Mouse (Mus musculus): ENCODE data around the gene Ang2. TPM values are rescaled to one million over a fixed set of nuclear protein-coding genes. Genes with fewer than 3 reads are reported as not detected.

The Ang2 gene
- polyA plus RNA-seq, 1 experiment from 2014 or later = not detected

GRCm38 (mm10) chr14:51146685-51147084 is 52.3 kb downstream of the Ang2 start, which contains the start of gene Rnase1:
Gene Rnase1 (minus strand): TSS chr14:51146785.
- Histone ChIP-seq H3K4me2 (no peak within 1 kb of the TSS), H3K9ac (no peak within 1 kb of the TSS), H3K9me3 (replicated peaks) (no peaks in the 10 kb centered on the region), H3K36me3 (ENCODE audit: poor library complexity, severe bottlenecking) (no peaks in the 10 kb centered on the region), H3K27ac (0 out of 2 replicates have a peak within 1 kb of the TSS, but pooled peaks have one; percentile 21), H3K27me3 (no peaks in the 10 kb centered on the region), H3K4me1 (no peaks in the 10 kb centered on the region; the same call in 1 of the 2 replicates), H3K4me3 (no peak within 1 kb of the TSS)
- no peak for ATAC-seq
- 36% methylated on average over 2 of the region's 2 CpGs for WGBS

- H3K4me3 ChIP-seq = no peak overlapping the region
- no peak for ATAC-seq
- no peak overlapping the region for H3K9ac ChIP-seq
- no peak overlapping the region for H3K4me2 ChIP-seq
- no peaks in the 10 kb centered on the region for H3K27me3 ChIP-seq
- 91% methylated on average over 6 of the region's 6 CpGs for WGBS
- H3K36me3 ChIP-seq (ENCODE audit: poor library complexity, severe bottlenecking) = no peaks in the 10 kb centered on the region
- H3K4me1 ChIP-seq = no peaks in the 10 kb centered on the region; the same call in 1 of the 2 replicates
- no peaks in the 10 kb centered on the region for H3K9me3 ChIP-seq (replicated peaks)
- no peak overlapping the region for H3K27ac ChIP-seq
Measured at GRCm38 (mm10) chr14:51145521-51145920, 53.4 kb downstream of the Ang2 start.

Other genes starting within 250 kb of the Ang2 start
- gene Pnp2, start 243.2 kb downstream of the Ang2 start, polyA plus RNA-seq (2015; fragmentation: Nextera tagmentation; extraction: Ambion mirVana) = 0.52 TPM in 1 of 2 replicates, not detected in the other
- not detected in 2 replicates for gene Rnase10, start 191.4 kb downstream of the Ang2 start, polyA plus RNA-seq (2015; fragmentation: Nextera tagmentation; extraction: Ambion mirVana)
- not detected in 2 replicates for gene Rnase9, start 157.3 kb downstream of the Ang2 start, polyA plus RNA-seq (2015; fragmentation: Nextera tagmentation; extraction: Ambion mirVana)
- gene Rnase11, start 149.0 kb downstream of the Ang2 start, polyA plus RNA-seq (2015; fragmentation: Nextera tagmentation; extraction: Ambion mirVana) = not detected in 2 replicates
- not detected in 2 replicates for gene Rnase12, start 141.5 kb downstream of the Ang2 start, polyA plus RNA-seq (2015; fragmentation: Nextera tagmentation; extraction: Ambion mirVana)
- gene Olfr750, start 124.7 kb downstream of the Ang2 start, polyA plus RNA-seq (2015; fragmentation: Nextera tagmentation; extraction: Ambion mirVana) = 0.03 TPM in 1 of 2 replicates, not detected in the other
- gene Rnase4, start 108.1 kb downstream of the Ang2 start, polyA plus RNA-seq (2015; fragmentation: Nextera tagmentation; extraction: Ambion mirVana) = 6.7 and 7.0 TPM in 2 replicates
- 0.93 and 1.8 TPM in 2 replicates for gene Ang, start 108.0 kb downstream of the Ang2 start, polyA plus RNA-seq (2015; fragmentation: Nextera tagmentation; extraction: Ambion mirVana)
- gene Eddm3b, start 84.7 kb downstream of the Ang2 start, polyA plus RNA-seq (2015; fragmentation: Nextera tagmentation; extraction: Ambion mirVana) = not detected in 2 replicates
- 0.38 TPM in 1 of 2 replicates, not detected in the other for gene Rnase6, start 75.2 kb downstream of the Ang2 start, polyA plus RNA-seq (2015; fragmentation: Nextera tagmentation; extraction: Ambion mirVana)
- gene Rnase1, start 52.4 kb downstream of the Ang2 start, polyA plus RNA-seq (2015; fragmentation: Nextera tagmentation; extraction: Ambion mirVana) = 0.24 TPM in 1 of 2 replicates, not detected in the other
- gene Rnase2b, start 36.9 kb downstream of the Ang2 start, polyA plus RNA-seq (2015; fragmentation: Nextera tagmentation; extraction: Ambion mirVana) = not detected in 2 replicates
- gene Ear14, start 4.2 kb upstream of the Ang2 start, polyA plus RNA-seq (2015; fragmentation: Nextera tagmentation; extraction: Ambion mirVana) = not detected in 2 replicates
- gene Rnase2a, start 57.0 kb upstream of the Ang2 start, polyA plus RNA-seq (2015; fragmentation: Nextera tagmentation; extraction: Ambion mirVana) = not detected in 2 replicates
- gene Gm7247, start 162.6 kb upstream of the Ang2 start, polyA plus RNA-seq (2015; fragmentation: Nextera tagmentation; extraction: Ambion mirVana) = not detected in 2 replicates
- not detected in 2 replicates for gene Vmn2r88, start 211.7 kb upstream of the Ang2 start, polyA plus RNA-seq (2015; fragmentation: Nextera tagmentation; extraction: Ambion mirVana)